Mouse (Mus musculus) spleen, embryonic (tissue): ENCODE measurements around the gene Alcam.

Experiments used
- CTCF ChIA-PET: fragments of 350-600 bp; sonication (Branson Sonifier 250); formaldehyde crosslinking; loops from one replicate; lab custom pipeline; 2022; lab: Charles Lee

Gene Alcam

GRCm38 (mm10) chr16:52453971-52454514, at the start of gene Alcam:
Gene Alcam, minus strand, starts transcription at chr16:52454074.
- CTCF ChIA-PET, result no interaction called here

DNA sequence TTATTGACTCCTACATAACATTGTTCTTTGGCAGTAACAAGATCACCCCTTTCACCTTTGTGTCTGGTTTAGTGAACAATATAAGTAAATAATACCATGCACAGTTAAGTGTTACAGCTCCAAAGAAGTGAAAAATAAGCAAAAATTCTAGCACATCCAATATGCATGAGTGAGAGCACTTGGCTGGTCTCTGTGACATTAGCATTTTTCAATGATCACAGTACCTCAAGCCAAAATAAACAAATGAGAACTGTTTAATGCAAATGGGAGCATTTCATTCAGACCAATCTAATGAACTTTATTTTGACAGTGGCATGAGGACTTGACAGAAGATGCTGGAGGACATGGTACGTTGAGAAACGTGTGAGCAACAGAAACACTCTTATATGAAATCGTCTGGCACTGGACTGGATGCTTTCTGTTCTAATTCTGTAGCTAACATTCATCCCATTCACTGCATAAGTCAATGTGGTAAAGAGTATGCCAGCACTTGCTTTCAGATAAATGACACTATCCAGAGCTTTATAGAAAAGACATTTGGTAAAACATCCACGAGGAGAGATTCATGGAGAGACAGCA, 45.0 kb upstream of the Alcam start:
- CTCF ChIA-PET, result no interaction called here

GRCm38 (mm10) chr16:52490542-52490941, 36.7 kb upstream of the Alcam start:
- CTCF ChIA-PET, result no interaction called here

GRCm38 (mm10) chr16:52474235-52474634, 20.4 kb upstream of the Alcam start:
- CTCF ChIA-PET, result no interaction called here

DNA sequence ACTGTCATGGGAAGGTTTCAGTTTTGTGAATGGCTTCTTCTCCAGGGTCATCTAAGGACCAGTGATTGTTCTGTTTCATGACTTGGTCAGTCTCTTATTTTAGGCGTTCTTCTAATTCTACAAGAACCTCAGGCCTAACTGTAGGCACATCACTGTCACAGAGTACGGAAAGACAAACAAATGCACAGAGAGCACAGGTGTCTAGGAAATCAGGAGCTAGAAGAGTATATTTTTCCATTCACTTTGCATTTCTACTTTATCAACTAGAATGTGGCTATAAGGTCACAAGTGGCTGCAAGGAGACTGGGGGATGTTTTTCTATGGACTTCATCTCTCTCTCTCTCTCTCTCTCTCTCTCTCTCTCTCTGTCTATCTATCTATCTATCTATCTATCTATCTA, 19.2 kb upstream of the Alcam start:
- CTCF ChIA-PET, result no interaction called here

- CTCF ChIA-PET, result no interaction called here
These were observed 18.8 kb upstream of the Alcam start for GRCm38 (mm10) chr16:52472635-52473034.

DNA sequence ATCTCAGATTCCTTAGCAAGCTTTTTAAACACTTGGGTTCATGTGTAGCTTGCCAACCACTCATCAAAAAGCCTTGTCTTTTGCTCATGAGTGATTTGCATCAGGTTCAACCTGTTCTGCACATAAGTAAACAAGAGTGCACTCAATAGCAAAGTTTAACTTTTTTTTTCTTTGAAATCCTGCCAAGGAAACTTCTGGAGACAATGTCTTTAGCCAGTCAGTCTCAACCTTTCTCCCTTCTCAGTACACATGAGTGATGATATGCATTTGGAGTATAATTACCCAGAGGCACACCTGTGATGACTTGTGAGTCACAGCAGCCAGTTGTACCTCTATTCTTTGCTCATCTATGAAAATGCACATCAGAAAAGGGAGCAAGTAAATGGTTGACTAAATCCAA, 18.2 kb upstream of the Alcam start:
- CTCF ChIA-PET, result no interaction called here

DNA sequence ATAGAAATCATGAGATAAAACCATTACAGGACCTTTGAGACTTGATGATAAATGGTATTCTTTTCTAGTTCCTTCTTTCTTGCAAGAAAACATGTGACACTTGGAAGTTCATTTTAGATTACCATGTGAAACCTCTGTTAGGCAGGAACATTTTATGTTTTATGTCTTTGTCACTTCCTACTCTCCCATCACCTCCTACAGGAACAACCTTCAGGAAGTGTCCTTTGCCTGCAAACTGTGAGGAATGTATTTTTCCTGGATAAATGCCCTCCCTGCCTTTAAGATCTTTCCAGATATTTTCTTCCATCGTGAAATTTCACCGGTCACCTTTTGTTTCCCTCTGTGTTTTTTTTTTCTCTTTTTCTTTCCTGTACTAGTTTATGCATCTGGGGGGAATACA, 17.0 kb upstream of the Alcam start:
- CTCF ChIA-PET, result interaction anchor here (0.7 kb wide), 1 partner anchor 24 kb away, joined by 4 read pairs; no protein-coding TSS in a partner anchor

DNA sequence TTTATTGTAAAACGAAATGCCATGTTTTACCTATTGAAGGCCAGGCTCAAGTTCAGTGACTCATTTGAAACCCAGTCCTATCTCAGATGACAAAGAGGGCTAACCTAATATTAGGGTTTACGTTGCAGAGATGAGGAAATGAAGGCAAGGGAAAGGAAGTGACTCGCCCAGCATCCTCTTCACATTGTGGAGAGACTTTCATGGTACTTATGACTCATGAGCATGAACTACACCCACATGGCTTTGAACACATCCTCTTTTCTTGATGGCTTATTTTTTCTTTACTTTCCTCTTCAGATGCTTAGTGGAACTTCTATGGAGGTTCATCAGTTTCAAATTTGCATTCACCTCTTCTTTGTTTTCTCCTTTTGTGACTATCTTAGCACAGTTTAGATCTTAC, 16.4 kb upstream of the Alcam start:
- CTCF ChIA-PET, result no interaction called here

DNA sequence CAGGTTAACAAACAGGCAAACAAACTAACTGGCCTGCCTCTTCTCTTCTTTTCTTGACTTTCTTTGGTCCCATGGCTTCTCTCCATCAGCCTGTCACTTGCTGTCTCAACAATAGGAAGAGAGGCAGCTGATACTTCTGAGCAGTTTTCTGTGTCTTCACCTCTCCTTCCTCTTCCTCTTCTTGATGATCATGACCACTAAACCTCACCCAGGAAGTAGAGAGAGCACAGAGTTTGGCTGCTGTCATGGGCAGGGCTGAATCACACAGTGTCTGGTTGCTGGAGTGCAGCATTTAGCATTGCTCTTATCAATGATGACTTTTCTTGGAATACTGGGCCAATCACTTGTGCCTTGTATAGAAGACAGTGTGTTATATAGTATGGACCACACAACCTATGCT, 14.6 kb upstream of the Alcam start:
- CTCF ChIA-PET, result no interaction called here

GRCm38 (mm10) chr16:52466770-52467169, 12.9 kb upstream of the Alcam start:
- CTCF ChIA-PET, result no interaction called here

- CTCF ChIA-PET, result no interaction called here
These were observed 10.7 kb upstream of the Alcam start for GRCm38 (mm10) chr16:52464597-52464996.

DNA sequence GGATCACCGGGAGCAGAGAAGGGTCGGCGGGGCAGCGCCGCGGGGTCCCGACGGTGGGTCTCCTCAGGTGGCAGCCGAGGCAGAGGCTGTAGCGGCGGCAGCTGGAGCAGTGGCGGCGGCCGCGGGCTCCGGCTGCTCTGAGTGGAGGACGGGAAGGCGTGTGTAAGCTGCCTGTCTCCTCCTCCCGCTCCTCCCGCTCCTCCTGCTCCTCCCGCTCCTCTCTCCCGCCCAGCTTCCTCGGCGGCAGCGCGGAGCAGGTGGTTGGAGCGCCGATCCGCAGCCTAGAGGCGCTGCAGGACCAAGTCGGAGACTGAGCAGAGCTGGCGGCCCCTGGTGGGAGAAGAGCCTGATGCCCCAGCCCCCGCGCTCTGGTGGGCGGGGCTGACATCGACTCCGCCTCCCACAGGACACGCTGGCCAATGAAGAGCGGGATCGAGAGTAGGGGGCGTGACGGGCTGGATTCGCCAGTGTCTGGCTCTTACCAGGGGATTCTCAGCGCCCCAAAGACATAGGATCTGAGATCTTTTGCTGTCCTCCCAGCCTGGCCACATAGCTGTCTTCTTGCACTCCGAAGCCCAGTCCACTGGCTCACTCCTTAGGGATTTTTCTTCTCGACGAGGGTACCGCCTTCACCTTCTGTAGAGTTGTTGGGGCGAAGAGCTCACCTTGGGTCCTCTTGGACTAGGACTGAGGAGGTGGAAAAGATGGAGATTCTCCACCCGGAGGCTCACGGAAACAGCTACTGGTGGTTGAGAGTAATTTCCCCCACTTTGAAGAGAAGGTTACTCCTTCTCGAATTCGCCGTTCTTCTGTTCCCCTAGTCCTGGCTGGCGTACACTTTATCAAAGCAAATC, 785 bp downstream of the Alcam start:
- CTCF ChIA-PET, result interaction anchor here (0.5 kb wide), 1 partner anchor 419 kb away, joined by 4 read pairs; no protein-coding TSS in a partner anchor

- CTCF ChIA-PET, result interaction anchor here (0.5 kb wide), 1 partner anchor 419 kb away, joined by 4 read pairs; no protein-coding TSS in a partner anchor
These were observed 1.4 kb downstream of the Alcam start for GRCm38 (mm10) chr16:52452477-52452831.

DNA sequence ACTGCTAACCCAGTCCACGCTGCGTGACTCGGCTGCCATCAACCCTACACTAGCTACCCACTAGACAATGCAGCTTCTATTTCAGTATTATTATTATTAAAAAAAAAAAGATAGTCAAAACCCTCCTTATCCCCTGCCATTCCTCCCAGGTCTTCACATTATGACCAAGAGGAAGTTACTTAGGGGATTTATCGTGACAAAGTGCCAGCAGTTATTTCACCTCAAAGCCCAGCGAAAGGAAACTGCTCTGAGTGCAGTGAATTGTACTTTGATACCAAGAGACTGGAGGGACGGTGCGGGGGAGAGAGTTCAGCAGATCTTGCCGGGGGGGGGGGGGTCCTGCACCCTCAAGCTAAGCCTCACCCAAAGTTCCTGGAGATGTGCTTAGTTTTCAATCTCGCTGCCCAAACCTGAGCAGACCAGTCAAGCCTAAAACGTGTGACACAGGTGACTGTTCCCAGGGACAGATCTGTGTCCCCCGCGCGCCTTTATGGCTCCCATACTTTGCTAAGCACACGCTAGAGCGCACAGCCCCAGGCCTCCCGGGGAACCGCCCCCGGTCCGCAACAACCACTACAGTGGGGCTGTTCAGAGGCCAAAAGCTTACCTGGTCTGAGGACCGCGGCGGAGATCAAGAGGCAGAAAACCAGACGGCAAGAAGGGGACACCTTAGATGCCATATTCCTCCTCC, 1.9 kb downstream of the Alcam start:
- CTCF ChIA-PET, result no interaction called here

DNA sequence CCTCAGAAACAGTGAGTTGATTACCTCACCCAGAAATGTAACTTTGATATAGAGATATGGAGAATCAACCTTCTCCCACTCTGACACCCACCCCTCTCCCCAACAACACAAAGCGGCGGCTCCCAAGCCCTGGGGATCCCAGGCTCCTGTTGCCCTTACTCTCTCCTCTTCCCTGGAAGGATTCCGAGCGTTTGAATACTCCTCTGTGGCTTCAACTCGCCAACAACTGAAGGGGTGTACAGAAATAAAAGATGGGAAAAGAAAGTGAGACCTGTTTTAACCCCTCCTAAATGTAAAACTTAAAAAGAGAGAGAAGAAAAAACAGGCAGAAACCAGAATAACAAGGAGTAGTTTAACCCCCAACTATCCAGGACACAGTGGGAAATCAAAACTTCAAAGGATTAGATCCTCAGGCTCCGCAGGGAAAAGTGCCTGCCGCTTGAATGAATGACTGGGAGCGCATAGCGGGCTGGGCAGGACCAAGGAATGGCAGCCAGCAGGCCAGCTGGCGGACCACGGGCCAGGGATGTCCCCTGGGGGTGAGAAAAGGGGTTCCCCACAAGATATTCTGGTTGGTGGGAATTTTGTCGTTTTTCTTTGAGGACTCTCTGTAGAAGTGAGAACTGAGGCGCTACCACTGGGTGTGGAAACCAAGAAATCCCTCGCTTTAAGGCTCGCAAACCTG, 2.6 kb downstream of the Alcam start:
- CTCF ChIA-PET, result no interaction called here

DNA sequence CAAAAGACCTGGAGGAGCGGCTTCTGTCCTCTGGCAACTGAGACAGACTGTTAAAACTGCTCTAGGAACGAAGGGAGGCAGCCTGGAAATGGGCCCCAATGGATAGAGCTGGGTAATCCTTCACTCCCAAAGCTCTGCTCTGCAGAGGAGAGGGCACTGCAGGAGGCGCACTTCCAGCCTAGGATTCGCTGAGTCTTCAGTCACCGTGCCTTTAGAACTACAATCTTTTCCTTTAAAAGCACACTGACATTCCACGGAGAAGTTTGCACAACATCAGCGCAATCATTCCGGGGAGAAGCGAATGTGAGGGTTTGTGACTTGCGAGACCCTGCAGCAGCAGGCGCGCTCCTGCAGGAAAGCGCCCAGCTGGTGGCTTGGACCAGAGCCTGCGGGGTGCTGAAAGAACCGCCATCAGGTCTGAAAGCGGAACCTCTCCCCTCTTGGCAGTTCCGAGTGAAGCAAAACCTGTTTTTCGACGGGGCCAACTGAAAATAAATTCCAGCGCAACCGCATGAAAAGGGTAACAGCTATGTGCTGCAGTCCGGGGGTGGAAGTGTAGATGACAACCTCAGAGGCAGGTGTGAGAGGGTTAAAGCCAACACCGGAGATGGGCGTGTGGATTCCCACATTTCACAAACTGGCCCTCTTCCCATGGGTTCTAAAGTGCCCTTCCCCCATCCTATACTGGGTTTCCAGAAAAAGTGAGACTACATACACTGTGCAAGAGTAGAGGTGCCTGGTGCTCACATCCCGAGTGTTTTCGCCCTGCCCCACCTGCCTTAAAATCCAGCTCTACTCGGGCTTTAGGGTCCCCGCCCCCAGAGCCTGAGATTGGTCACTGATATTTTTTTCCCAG, 3.4 kb downstream of the Alcam start:
- CTCF ChIA-PET, result interaction anchor here (0.6 to 0.9 kb wide), 3 partner anchors 30 to 785 kb away, joined by 3 to 5 read pairs (median 3); no protein-coding TSS in a partner anchor

DNA sequence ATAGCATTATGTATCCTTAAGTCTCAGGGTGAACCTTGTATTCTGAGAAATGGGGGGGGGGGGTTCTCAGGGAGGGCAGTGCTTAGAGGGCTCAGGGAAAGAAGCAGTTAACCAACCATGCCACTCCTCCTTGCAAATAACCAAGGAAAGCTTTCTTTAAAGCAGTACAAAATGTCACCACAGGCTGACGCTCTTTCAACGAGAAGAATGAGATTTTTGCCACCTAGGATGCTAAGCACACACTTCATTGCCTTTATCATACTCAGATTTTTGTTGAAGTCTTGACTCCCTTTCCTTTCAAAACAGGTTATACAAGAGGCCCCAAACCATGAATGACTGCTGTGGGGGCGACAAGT, 4.0 kb downstream of the Alcam start:
- CTCF ChIA-PET, result interaction anchor here (0.6 to 0.9 kb wide), 3 partner anchors 29 to 784 kb away, joined by 3 to 5 read pairs (median 3); no protein-coding TSS in a partner anchor

DNA sequence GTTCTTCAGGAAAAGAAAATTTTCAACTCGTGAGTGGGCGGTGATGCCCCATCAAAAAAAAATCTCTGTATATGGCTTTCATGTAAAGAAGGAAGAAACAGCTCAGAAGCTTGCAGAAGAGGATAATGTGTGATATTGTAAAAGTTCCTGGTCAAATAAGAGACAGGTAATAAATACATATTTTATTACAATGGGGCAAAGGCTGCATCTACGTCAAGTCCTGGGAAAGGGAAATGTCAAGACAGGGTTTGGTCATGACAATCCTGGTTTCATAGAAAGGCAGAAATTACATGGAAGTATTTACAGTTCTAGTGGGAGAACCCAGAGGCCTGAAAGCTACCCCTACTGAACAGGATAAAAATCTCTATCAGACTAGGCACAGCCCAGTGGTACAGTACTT, 7.9 kb downstream of the Alcam start:
- CTCF ChIA-PET, result no interaction called here

DNA sequence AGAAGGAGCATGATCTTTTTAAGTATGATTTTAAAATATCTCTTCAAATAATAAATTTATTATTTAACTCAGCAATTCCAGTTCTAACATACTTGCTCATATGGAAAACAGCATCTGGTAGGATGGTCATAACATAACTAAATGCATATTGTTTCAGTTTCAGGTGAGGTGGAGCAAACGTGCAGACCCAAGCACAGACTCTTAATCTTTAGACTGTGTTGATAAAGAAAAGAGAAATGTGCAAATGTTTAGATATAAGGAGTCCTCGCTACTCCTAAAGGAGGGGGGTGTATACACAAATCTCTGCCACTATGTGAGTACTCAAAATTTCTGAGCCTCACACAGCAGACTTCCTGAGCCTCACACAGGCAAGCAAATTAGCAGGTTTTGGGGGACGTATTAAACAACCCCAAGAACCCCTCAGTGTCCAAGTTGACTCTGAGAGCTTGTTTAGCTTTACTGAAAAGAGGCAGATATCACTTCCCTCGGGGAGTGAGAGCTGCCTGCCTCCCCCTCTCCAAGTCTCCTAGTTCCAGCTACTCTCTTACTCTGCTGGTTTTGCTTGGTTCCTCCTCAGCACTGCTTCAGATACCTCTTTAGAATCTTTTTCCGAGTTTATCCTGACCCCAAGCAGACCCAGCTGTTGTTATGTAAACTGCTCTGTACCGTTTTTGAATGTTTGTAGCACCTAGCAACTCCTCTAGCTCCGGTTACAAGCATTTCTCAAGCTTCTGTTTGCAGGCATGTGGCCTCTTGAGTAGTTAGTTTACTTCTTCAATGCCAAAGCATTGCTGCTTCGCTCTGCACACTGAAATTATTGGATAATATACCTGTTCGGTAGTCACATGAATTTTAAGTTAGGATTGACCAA, 10.0 kb downstream of the Alcam start:
- CTCF ChIA-PET, result no interaction called here
